Mouse (Mus musculus) CD4-positive, CD25-positive, alpha-beta regulatory T cell, adult 2 months (primary cell): ENCODE results near the gene Pus3.
"Not testable (repeated sequence)": the region's sequence is repeated elsewhere in the genome, so short reads cannot be mapped to it uniquely, and the experiment has no call there.

Experiments used
- DNase-seq: peaks from one replicate; pipeline ENCODE4 v3.0.0-alpha.2; 2012; ENCODE audit warnings: low read depth, low spot score

Gene Pus3

GRCm38 (mm10) chr9:35545704-35546103 is 12.7 kb upstream of the Pus3 start:
- no peak for DNase-seq

GRCm38 (mm10) chr9:35546745-35547144 is 11.7 kb upstream of the Pus3 start:
- DNase-seq = no peak

- DNase-seq = no peak
These were observed 9.9 kb upstream of the Pus3 start for GRCm38 (mm10) chr9:35548455-35548854.

GRCm38 (mm10) chr9:35556494-35557102 is 1.8 kb upstream of the Pus3 start:
- no peak for DNase-seq

- peak; percentile 89 for DNase-seq
These were observed 855 bp downstream of the Pus3 start for GRCm38 (mm10) chr9:35559009-35559890.

GRCm38 (mm10) chr9:35561076-35561475 is 2.7 kb downstream of the Pus3 start:
- DNase-seq = no peak

- DNase-seq = no peak
These were observed 3.2 kb downstream of the Pus3 start for GRCm38 (mm10) chr9:35561583-35561982.

- no peak for DNase-seq
These were observed 6.3 kb downstream of the Pus3 start for GRCm38 (mm10) chr9:35564536-35565240.

GRCm38 (mm10) chr9:35567995-35568394 is 9.6 kb downstream of the Pus3 start:
- DNase-seq = no peak

GRCm38 (mm10) chr9:35569571-35570534 is 11.5 kb downstream of the Pus3 start, which contains the start of the genes Pate2 and Hyls1:
TSS of gene Pate2 (plus strand) at chr9:35570284.
TSS of gene Hyls1 (minus strand) at chr9:35570398.
- peak; percentile 97 for DNase-seq

GRCm38 (mm10) chr9:35570663-35571062 is 12.3 kb downstream of the Pus3 start:
- DNase-seq = no peak

- no peak for DNase-seq
These were observed 16.0 kb downstream of the Pus3 start for GRCm38 (mm10) chr9:35574416-35574815.

GRCm38 (mm10) chr9:35587674-35588073 is 29.3 kb downstream of the Pus3 start:
- DNase-seq = no peak

- DNase-seq = peak; percentile 22
These were observed 34.5 kb downstream of the Pus3 start for GRCm38 (mm10) chr9:35592903-35593302.

GRCm38 (mm10) chr9:35607647-35608405 is 49.4 kb downstream of the Pus3 start:
- DNase-seq = no peak

GRCm38 (mm10) chr9:35611841-35612240 is 53.4 kb downstream of the Pus3 start, which contains the start of gene Pate4:
TSS of gene Pate4 (minus strand) at chr9:35611941.
- DNase-seq = no peak

GRCm38 (mm10) chr9:35614005-35614404 is 55.6 kb downstream of the Pus3 start:
- no peak for DNase-seq

GRCm38 (mm10) chr9:35616784-35617183 is 58.4 kb downstream of the Pus3 start:
- DNase-seq = not testable (repeated sequence)
